Mouse (Mus musculus): ENCODE data around the gene Dennd5b.

GRCm38 (mm10) chr6:149057947-149058391 is 43.5 kb downstream of the Dennd5b start:
- TF ChIP-seq CTCF (IDR thresholded peaks at IDR 0.05; ENCODE audit: low read depth, low read length) (no peak), TAL1 (conservative IDR thresholded peaks at IDR 0.05; ENCODE audit: low read depth, low read length) (no peak), GATA1 (IDR thresholded peaks at IDR 0.05; ENCODE audit: borderline replicate concordance, low read length) (no peak)
